Mouse (Mus musculus): ENCODE measurements around the gene Itgb5. TPM values are rescaled to one million over a fixed set of nuclear protein-coding genes. Genes with fewer than 3 reads are reported as not detected.

Gene Itgb5
- total and polyA plus RNA-seq, 2 experiments from 2014 or later = 18.4 to 46.7 TPM

DNA sequence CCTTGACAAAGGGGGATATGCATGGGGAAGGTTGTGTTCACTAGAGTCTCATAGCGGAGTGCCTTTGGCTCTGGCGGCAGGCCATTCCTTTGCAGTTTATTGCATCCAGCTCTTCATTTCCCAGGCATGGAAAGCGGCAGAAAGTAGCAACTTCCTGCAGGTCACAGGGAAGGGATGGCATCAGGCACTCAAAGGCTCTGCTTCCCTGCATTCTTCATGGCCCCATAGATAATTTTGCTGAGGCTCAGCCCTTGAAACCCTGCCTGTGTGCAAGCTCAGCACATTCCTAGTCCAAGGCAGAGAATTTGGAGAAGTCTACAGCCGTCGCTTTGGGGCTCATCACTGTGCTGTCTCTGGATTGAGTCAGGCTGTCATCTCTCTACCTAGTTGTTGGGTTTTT lies 87.9 kb downstream of the Itgb5 start:
- ATAC-seq = no peak
- WGBS = 62% methylated on average over 5 of the region's 5 CpGs
- H3K4me3 ChIP-seq (ENCODE audit: low read length) = no peak overlapping the region
- DNase-seq (ENCODE audit: low spot score) = no peak
- no peak overlapping the region for H3K9ac ChIP-seq (replicated peaks; ENCODE audit: low read length)
- H3K27me3 ChIP-seq (ENCODE audit: insufficient read depth, low read length) = no peaks in the 10 kb centered on the region
- H3K4me1 ChIP-seq (ENCODE audit: insufficient read depth, low read length) = 0 out of 2 replicates have a peak, but pooled peaks cover 2% of the 10 kb centered on the region
- no peak for TF ChIP-seq CTCF (IDR thresholded peaks at IDR 0.05; ENCODE audit: low read depth)
- H3K36me3 ChIP-seq (ENCODE audit: insufficient read depth, low read length) = no peaks in the 10 kb centered on the region
- no peak overlapping the region for H3K4me2 ChIP-seq (ENCODE audit: low read depth, low read length)
- peak overlapping the region; percentile 57 for H3K27ac ChIP-seq
- no peaks in the 10 kb centered on the region for H3K9me3 ChIP-seq (ENCODE audit: low read length)

- H3K27ac ChIP-seq = no peak overlapping the region
- no peak overlapping the region for H3K4me3 ChIP-seq (ENCODE audit: low read length)
- TF ChIP-seq CTCF (IDR thresholded peaks at IDR 0.05; ENCODE audit: low read depth) = no peak
- no peaks in the 10 kb centered on the region for H3K36me3 ChIP-seq (ENCODE audit: insufficient read depth, low read length)
- no peak overlapping the region for H3K9ac ChIP-seq (replicated peaks; ENCODE audit: low read length)
- H3K9me3 ChIP-seq (ENCODE audit: low read length) = no peaks in the 10 kb centered on the region
- H3K4me1 ChIP-seq (ENCODE audit: insufficient read depth, low read length) = 0 out of 2 replicates have a peak, but pooled peaks cover 2% of the 10 kb centered on the region
- ATAC-seq = no peak
- no peak for DNase-seq (ENCODE audit: low spot score)
- no peak overlapping the region for H3K4me2 ChIP-seq (ENCODE audit: low read depth, low read length)
- WGBS = 89% methylated on average over 5 of the region's 5 CpGs
- no peaks in the 10 kb centered on the region for H3K27me3 ChIP-seq (ENCODE audit: insufficient read depth, low read length)
Observed at GRCm38 (mm10) chr16:33917926-33918325, 88.5 kb downstream of the Itgb5 start.

DNA sequence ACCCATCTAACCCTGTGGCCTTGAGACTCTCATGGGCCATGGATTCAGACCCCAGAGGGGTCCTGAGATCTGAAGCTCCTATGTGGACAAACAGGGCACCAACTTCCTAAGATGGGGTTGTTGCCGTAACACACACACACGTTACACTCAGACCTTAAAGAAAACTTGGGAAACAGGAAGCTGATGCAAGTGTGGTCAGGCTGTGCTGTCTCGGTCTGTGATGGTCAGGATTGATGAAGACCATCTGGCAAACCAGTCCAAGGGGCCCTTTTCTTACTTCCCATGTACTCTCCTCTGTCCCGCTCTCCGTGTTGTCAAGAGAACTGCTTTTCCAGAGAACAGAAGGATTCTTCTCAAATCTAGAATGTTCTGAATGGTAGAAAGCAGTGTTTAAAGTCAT lies 92.0 kb downstream of the Itgb5 start:
- TF ChIP-seq CTCF (IDR thresholded peaks at IDR 0.05; ENCODE audit: low read depth) = no peak
- H3K36me3 ChIP-seq (ENCODE audit: insufficient read depth, low read length) = no peaks in the 10 kb centered on the region
- H3K4me1 ChIP-seq (ENCODE audit: insufficient read depth, low read length) = 0 out of 2 replicates have a peak, but pooled peaks cover 2% of the 10 kb centered on the region
- H3K9ac ChIP-seq (replicated peaks; ENCODE audit: low read length) = no peak overlapping the region
- 89% methylated on average over 5 of the region's 5 CpGs for WGBS
- ATAC-seq (no peak), DNase-seq (ENCODE audit: low spot score) (no peak)
- H3K9me3 ChIP-seq (ENCODE audit: low read length) = no peaks in the 10 kb centered on the region
- H3K4me3 ChIP-seq (ENCODE audit: low read length) = no peak overlapping the region
- no peaks in the 10 kb centered on the region for H3K27me3 ChIP-seq (ENCODE audit: insufficient read depth, low read length)
- H3K27ac ChIP-seq = peak overlapping the region; percentile 15; the same call in 1 of the 2 replicates
- H3K4me2 ChIP-seq (ENCODE audit: low read depth, low read length) = no peak overlapping the region

DNA sequence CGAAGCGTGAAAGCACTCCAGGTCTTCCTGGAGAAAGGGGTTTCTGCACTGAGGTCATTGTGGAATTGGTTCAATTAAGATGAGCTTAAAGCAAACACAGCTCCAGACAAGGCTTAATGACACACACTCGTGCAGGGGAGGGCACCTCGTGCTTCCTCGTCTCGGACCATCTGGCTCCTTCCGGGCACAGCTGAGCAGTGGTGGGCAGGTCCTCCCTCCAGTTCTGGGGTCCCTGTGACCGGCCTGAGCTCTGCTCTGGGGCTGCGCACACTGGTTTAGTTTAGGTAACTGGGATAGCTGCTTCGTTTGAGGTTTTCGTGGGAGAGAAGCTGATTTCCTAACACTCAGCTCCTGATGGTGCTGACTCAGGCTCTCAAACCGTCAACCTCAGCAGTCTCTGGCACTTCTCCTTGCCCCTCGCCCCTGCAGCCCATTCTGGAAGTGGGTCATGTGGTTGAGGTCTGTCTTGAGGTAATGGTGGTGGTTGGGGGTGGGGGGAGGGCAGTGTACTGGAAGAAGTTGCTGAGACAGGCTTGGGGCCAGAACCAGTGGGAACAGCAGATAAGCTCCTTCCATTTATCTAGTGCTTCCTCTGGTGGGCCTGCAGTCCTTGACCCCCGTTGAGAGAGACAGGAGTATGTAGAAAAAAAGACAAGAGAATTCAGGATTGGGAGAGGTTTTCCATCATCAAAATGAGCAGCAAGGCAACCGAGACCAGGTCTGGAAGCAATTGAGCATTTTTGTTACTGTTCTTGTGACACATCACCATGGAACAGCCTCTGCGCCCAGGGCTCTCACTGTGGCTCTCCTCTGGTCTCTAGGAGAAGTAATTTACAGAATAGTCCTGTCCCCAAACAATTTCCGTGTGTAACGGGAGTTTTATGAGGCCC lies 92.9 kb downstream of the Itgb5 start:
- Histone ChIP-seq H3K9me3 (ENCODE audit: low read length) (no peaks in the 10 kb centered on the region), H3K4me1 (ENCODE audit: insufficient read depth, low read length) (no peaks in the 10 kb centered on the region), H3K27ac (peak overlapping the region; percentile 26; the same call in 1 of the 2 replicates), H3K4me3 (ENCODE audit: low read length) (no peak overlapping the region), H3K4me2 (ENCODE audit: low read depth, low read length) (no peak overlapping the region), H3K27me3 (ENCODE audit: insufficient read depth, low read length) (no peaks in the 10 kb centered on the region), H3K36me3 (ENCODE audit: insufficient read depth, low read length) (no peaks in the 10 kb centered on the region), H3K9ac (replicated peaks; ENCODE audit: low read length) (no peak overlapping the region)
- no peak for TF ChIP-seq CTCF (IDR thresholded peaks at IDR 0.05; ENCODE audit: low read depth)
- peak; percentile 37 for DNase-seq (ENCODE audit: low spot score)
- WGBS = 52% methylated on average over 18 of the region's 18 CpGs
- peak; percentile 86 for ATAC-seq

DNA sequence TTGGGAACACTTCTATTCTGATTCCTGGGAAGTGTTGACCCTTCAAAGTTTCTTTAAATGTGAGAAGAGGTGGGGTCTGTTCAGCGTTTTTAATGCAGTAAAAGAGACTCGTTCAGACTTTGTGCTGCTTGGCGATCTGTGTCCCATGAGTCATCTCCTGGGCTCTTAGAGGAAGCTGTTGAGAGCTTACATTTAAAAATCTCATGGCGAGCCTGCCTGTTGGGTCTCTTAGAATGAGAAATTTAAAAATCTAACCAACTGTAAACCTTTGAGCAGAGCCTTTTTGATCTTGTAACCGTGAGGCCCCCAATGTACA lies 93.5 kb downstream of the Itgb5 start:
- H3K9me3 ChIP-seq (ENCODE audit: low read length) = no peaks in the 10 kb centered on the region
- peak overlapping the region; percentile 26; the same call in 1 of the 2 replicates for H3K27ac ChIP-seq
- H3K9ac ChIP-seq (replicated peaks; ENCODE audit: low read length) = no peak overlapping the region
- TF ChIP-seq CTCF (IDR thresholded peaks at IDR 0.05; ENCODE audit: low read depth) = no peak
- H3K4me1 ChIP-seq (ENCODE audit: insufficient read depth, low read length) = no peaks in the 10 kb centered on the region
- H3K4me2 ChIP-seq (ENCODE audit: low read depth, low read length) = no peak overlapping the region
- no peak for ATAC-seq
- DNase-seq (ENCODE audit: low spot score) = no peak
- H3K4me3 ChIP-seq (ENCODE audit: low read length) = no peak overlapping the region
- WGBS = 71% methylated on average over 5 of the region's 5 CpGs
- H3K36me3 ChIP-seq (ENCODE audit: insufficient read depth, low read length) = no peaks in the 10 kb centered on the region
- H3K27me3 ChIP-seq (ENCODE audit: insufficient read depth, low read length) = no peaks in the 10 kb centered on the region

DNA sequence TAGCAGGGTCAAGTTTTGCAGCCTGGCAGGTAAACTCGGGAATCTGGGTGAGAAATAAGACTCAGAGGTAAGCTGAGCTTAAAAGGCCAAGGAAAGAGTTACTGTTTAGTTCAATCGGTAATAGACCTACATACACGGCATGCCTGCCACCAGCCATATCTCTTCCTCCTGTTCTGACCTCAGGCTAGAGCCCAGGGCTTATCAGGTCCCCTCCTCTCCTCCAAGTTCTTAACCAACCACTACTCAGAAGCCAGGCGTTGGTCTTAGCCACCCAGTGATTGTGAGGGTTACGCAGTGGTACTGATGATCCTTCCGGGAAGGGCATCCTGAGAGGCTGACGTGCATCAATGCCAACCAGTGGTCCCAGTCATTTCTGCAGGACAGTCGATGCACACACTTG lies 94.3 kb downstream of the Itgb5 start:
- H3K36me3 ChIP-seq (ENCODE audit: insufficient read depth, low read length) = no peaks in the 10 kb centered on the region
- WGBS = 93% methylated on average over 8 of the region's 8 CpGs
- H3K4me1 ChIP-seq (ENCODE audit: insufficient read depth, low read length) = peaks cover 2% of the 10 kb centered on the region; the same call in 1 of the 2 replicates
- no peak overlapping the region for H3K9ac ChIP-seq (replicated peaks; ENCODE audit: low read length)
- no peaks in the 10 kb centered on the region for H3K9me3 ChIP-seq (ENCODE audit: low read length)
- H3K4me3 ChIP-seq (ENCODE audit: low read length) = no peak overlapping the region
- no peak overlapping the region for H3K4me2 ChIP-seq (ENCODE audit: low read depth, low read length)
- H3K27me3 ChIP-seq (ENCODE audit: insufficient read depth, low read length) = no peaks in the 10 kb centered on the region
- no peak overlapping the region for H3K27ac ChIP-seq
- DNase-seq (ENCODE audit: low spot score) = no peak
- no peak for TF ChIP-seq CTCF (IDR thresholded peaks at IDR 0.05; ENCODE audit: low read depth)
- no peak for ATAC-seq

DNA sequence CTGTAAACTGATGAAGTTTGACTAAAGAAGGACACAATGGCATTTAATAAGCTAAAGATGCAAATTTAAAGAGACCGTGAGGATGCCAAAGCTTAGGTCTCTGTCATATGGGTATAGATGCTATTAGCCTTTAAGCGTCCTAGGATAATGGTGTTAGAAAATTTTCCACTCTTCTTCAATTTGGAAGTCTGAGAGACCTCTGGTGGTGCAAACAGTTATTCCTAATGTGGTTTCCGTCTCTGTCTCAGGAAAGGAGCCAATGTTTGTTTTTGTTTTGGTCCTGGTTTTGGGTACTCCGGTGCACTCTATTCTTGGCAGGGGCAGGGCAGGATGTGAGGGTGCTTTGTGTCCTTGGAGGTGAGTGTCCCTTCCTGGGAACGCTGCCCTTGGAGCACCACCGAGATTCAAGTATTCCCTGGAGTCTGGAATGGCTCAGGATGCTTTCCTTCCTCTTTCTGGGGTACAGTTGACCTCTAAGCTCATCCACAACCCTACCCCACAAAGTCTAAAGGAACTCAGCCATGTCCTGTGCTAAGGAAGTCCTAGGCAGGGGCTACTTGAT lies 97.9 kb downstream of the Itgb5 start:
- peaks cover 9% of the 10 kb centered on the region; the same call in 1 of the 2 replicates for H3K4me1 ChIP-seq (ENCODE audit: insufficient read depth, low read length)
- peak; percentile 42 for TF ChIP-seq CTCF (IDR thresholded peaks at IDR 0.05; ENCODE audit: low read depth)
- H3K4me2 ChIP-seq (ENCODE audit: low read depth, low read length) = no peak overlapping the region
- H3K4me3 ChIP-seq (ENCODE audit: low read length) = no peak overlapping the region
- ATAC-seq (no peak), DNase-seq (ENCODE audit: low spot score) (no peak)
- no peaks in the 10 kb centered on the region for H3K36me3 ChIP-seq (ENCODE audit: insufficient read depth, low read length)
- 71% methylated on average over 6 of the region's 6 CpGs for WGBS
- H3K9ac ChIP-seq (replicated peaks; ENCODE audit: low read length) = no peak overlapping the region
- H3K9me3 ChIP-seq (ENCODE audit: low read length) = no peaks in the 10 kb centered on the region
- no peak overlapping the region for H3K27ac ChIP-seq
- H3K27me3 ChIP-seq (ENCODE audit: insufficient read depth, low read length) = no peaks in the 10 kb centered on the region
